Mouse (Mus musculus) lung, embryonic 16.5 days (tissue): ENCODE data around the gene Smtnl2. TPM values are rescaled to one million over a fixed set of nuclear protein-coding genes. Genes with fewer than 3 reads are reported as not detected.

Experiments
- ATAC-seq: fragments of 200-750 bp; cut with Nextera tagmentation; 2 replicates; pipeline ENCODE4 v1.8.0; 2017; ENCODE audit warnings: low read depth, mild to moderate bottlenecking, moderate library complexity
- H3K27ac ChIP-seq: fragments of 300-500 bp; sonication (generic); 2 replicates; pipeline ENCODE4 v1.5.1; 2014; ENCODE audit warnings: mild to moderate bottlenecking, control low read depth, low read length
- H3K27me3 ChIP-seq: fragments of 300-500 bp; sonication (generic); 2 replicates; pipeline ENCODE4 v1.6.1; 2014; ENCODE audit warnings: low read depth, low read length, mixed read lengths; ENCODE audit not compliant: control insufficient read depth, insufficient read depth
- H3K36me3 ChIP-seq: fragments of 300-500 bp; sonication (generic); 2 replicates; pipeline ENCODE4 v1.6.1; 2014; ENCODE audit warnings: low read length; ENCODE audit not compliant: control insufficient read depth, insufficient read depth
- H3K4me1 ChIP-seq: fragments of 300-500 bp; sonication (generic); replicated peaks from 2 replicates; pipeline ENCODE4 v1.6.1; 2014; ENCODE audit warnings: low read length, mixed read lengths; ENCODE audit not compliant: control insufficient read depth, insufficient read depth
- H3K4me2 ChIP-seq: fragments of 300-500 bp; sonication (generic); 2 replicates; pipeline ENCODE4 v1.6.1; 2014; ENCODE audit warnings: low read depth, low read length, control low read depth
- H3K4me3 ChIP-seq: fragments of 300-500 bp; sonication (generic); 2 replicates; pipeline ENCODE4 v1.5.1; 2014; ENCODE audit warnings: mild to moderate bottlenecking, low read length, control low read depth
- H3K9ac ChIP-seq: fragments of 300-500 bp; sonication (generic); 2 replicates; pipeline ENCODE4 v1.6.1; 2014; ENCODE audit warnings: low read length, control low read depth
- H3K9me3 ChIP-seq: fragments of 300-500 bp; sonication (generic); 2 replicates; pipeline ENCODE4 v1.6.1; 2016; ENCODE audit warnings: low read length; ENCODE audit not compliant: control insufficient read depth
- WGBS: fragments of 180-500 bp; shearing (Covaris S2); extraction: QIAGEN DNeasy Blood & Tissue Kit; methylation state at CpG from one replicate; pipeline ENCODE4 v1.1.7; 2014; 5-methylcytosine and 5-hydroxymethylcytosine counted together
- polyA plus RNA-seq: library from polyadenylated mRNA; unstranded; fragments of >200 nt; fragmentation: Nextera tagmentation; extraction: Ambion mirVana; gene quantifications from 2 replicates; pipeline ENCODE4 v1.2.1, GENCODE M21; 2015

The Smtnl2 gene
- polyA plus RNA-seq, 1 experiment from 2014 or later: 136 TPM

DNA sequence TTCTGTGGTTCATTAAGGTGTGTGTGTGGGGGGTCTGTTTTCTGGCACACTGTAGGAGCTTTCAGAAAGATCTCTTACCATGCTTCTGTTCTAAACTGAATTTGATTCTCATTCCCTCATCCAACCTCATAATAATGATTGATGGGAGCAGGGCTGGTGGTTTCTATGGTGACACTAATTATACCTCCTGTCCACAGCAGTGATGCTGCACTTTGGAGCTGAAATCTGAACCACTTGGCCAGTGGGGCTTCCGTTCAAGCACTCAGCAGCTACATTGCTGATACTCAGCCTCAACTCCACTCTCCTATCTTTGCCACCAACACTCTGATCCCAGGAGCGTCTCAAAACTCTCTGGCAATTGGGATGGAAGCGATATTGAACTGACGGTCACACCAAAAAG, 32.2 kb downstream of the Smtnl2 start:
- no peak overlapping the region for H3K27ac ChIP-seq
- H3K4me2 ChIP-seq: no peak overlapping the region
- H3K27me3 ChIP-seq: no peaks in the 10 kb centered on the region
- no peak overlapping the region for H3K9ac ChIP-seq
- H3K4me3 ChIP-seq: no peak overlapping the region
- 56% methylated on average over 4 of the region's 4 CpGs for WGBS
- ATAC-seq: no peak
- no peaks in the 10 kb centered on the region for H3K9me3 ChIP-seq
- no peaks in the 10 kb centered on the region for H3K36me3 ChIP-seq
- H3K4me1 ChIP-seq: peaks cover 4% of the 10 kb centered on the region

DNA sequence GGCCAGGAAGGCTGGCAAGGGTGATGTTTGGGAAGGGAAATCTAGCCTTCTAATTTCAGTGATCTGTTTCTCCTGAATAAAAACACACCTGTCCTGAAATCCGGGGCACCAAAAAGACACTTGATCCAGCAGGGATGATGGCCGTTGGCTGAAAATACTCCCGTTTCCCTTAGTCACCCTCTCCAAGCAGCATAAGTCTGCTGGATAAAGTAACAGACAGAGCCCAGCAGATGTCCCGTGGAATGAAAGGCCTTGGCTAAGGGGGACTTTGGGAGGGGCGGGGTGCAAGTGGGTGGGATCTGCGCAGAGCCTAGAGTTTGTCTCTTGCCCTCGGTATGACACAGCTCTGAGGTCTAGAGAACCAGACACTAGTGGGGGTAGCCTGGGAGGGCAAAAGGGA, 33.3 kb downstream of the Smtnl2 start:
- H3K27me3 ChIP-seq: no peaks in the 10 kb centered on the region
- no peak overlapping the region for H3K4me3 ChIP-seq
- no peak overlapping the region for H3K9ac ChIP-seq
- no peak overlapping the region for H3K4me2 ChIP-seq
- H3K36me3 ChIP-seq: no peaks in the 10 kb centered on the region
- H3K27ac ChIP-seq: no peak overlapping the region
- H3K4me1 ChIP-seq: peaks cover 4% of the 10 kb centered on the region; the same call in 1 of the 2 replicates
- WGBS: 51% methylated on average over 7 of the region's 7 CpGs
- ATAC-seq: peak; percentile 51
- H3K9me3 ChIP-seq: no peaks in the 10 kb centered on the region

DNA sequence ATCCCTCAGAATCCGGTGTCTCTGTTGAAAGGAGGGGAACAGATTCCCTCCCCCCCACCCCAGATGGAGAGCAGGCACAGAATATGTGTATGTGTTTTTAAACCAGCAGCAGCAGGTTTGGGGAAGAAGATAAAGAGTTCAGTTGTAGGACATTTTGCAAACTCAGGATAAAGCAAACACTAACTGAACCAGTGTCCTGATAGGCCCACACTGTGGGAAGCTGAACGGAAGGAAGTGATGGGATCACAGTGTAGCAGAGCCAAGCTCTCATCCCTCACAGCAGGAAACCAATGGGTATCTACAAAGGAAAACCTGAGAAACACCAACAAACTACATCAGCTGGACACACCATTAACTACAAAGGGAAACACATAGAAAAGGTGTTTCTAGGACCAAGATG, 35.0 kb downstream of the Smtnl2 start:
- Histone ChIP-seq H3K27me3 (no peaks in the 10 kb centered on the region), H3K27ac (no peak overlapping the region), H3K4me2 (no peak overlapping the region), H3K9me3 (no peaks in the 10 kb centered on the region), H3K36me3 (no peaks in the 10 kb centered on the region), H3K4me3 (no peak overlapping the region), H3K9ac (no peak overlapping the region), H3K4me1 (peaks cover 4% of the 10 kb centered on the region; the same call in 1 of the 2 replicates)
- 76% methylated on average over 2 of the region's 2 CpGs for WGBS
- no peak for ATAC-seq

DNA sequence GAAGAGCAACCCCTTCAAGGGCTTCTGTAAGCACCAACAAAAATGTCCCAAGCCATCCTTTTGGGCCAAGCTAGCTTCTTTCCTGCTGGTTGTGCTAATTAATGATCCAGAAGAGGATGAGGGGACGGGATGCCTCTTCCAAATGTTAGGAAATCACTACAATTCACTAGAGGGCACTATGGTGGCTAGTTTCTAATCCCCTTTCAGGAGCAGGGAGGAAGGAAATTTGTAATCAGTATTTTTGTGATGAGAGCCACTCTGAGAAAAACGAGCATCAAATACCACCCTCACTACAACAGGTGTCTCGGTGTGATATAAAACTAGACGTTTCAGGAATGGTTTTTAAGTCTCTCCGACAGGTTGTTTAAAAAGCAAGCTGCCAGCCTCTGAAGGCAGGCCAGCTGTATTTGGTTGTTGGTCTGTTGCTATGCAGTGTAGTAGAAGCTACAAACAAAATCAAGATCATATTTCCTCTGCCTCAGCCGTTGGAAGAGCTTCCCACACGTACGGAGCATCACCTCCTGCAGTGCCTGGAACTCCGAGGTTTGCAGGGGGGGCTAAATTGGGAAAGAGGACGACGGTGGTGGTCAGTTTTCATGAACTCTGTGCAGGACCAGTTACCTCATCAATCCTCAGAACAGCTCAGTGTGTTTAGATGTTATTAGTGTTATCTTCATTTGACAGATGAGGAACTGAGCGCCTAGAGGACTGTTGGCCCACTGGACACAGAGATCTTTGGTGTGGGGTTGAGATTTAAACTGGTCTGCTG, 41.4 kb downstream of the Smtnl2 start:
- H3K4me2 ChIP-seq: no peak overlapping the region
- H3K4me1 ChIP-seq: peaks cover 5% of the 10 kb centered on the region; the same call in 1 of the 2 replicates
- WGBS: 11% methylated on average over 12 of the region's 12 CpGs
- H3K4me3 ChIP-seq: no peak overlapping the region
- H3K27me3 ChIP-seq: no peaks in the 10 kb centered on the region
- no peaks in the 10 kb centered on the region for H3K36me3 ChIP-seq
- H3K27ac ChIP-seq: peak overlapping the region; percentile 26; the same call in 1 of the 2 replicates
- no peaks in the 10 kb centered on the region for H3K9me3 ChIP-seq
- ATAC-seq: peak; percentile 82
- no peak overlapping the region for H3K9ac ChIP-seq

DNA sequence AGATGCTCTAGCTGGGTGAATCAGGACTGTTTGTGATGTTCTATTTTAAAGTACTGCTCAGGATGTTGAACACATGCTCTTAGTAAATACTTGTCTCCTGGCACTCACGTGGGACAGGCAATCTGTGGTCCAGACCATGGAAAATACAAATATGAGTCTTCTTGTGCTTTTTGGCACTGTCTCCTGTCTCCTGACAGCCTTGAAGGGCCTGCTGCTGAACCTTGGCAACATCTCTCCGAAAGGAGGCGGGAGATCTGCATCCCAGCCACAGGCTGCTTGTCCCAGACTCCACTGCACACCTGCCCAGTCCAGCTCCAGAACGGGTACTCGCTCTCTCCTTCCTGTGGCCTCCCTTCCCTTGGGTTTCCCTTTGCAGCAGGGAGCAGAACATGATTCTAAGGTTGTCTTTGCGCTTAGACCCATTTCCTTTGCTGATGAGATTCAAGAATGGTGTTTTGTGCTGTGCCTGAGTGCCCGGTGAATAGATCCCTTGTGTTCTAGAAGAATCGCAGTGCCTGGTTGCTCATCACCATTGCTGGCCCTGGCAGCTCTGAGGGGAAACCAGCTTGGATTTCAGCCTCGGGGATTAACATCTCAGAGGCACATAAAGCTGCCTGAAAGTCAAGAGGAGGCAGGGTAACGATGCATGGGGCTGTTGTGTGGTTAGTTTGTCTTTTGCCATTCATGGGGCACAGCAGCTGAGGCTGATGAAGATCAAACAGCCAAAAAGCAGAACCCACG, 43.4 kb downstream of the Smtnl2 start:
- Histone ChIP-seq H3K27ac (no peak overlapping the region), H3K4me1 (peaks cover 11% of the 10 kb centered on the region; the same call in 1 of the 2 replicates), H3K27me3 (no peaks in the 10 kb centered on the region), H3K4me3 (no peak overlapping the region), H3K9me3 (no peaks in the 10 kb centered on the region), H3K36me3 (no peaks in the 10 kb centered on the region), H3K4me2 (no peak overlapping the region), H3K9ac (no peak overlapping the region)
- no peak for ATAC-seq
- WGBS: 53% methylated on average over 11 of the region's 11 CpGs

DNA sequence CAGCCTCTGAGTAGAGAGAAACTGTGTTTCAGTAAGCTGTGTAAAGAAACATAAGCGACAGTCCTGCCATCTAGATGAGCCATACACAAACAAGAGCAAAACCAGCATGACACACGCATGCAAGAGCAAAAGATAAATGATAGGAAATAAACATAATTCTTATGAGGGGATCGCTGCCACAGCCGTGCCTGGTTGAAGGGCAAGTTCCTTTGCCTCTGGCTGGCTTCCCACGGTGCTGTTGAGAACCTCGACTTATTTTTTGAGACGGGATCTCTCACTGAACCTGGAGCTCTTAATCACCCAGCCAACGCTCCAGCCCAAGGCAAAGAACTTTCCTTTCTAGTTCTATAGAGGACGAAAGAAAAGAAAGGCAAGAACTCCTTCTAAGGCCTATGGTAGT, 45.4 kb downstream of the Smtnl2 start:
- H3K4me1 ChIP-seq: peaks cover 15% of the 10 kb centered on the region
- no peaks in the 10 kb centered on the region for H3K9me3 ChIP-seq
- H3K4me2 ChIP-seq: no peak overlapping the region
- no peaks in the 10 kb centered on the region for H3K36me3 ChIP-seq
- no peak for ATAC-seq
- H3K4me3 ChIP-seq: no peak overlapping the region
- WGBS: 60% methylated on average over 9 of the region's 9 CpGs
- no peaks in the 10 kb centered on the region for H3K27me3 ChIP-seq
- no peak overlapping the region for H3K9ac ChIP-seq
- no peak overlapping the region for H3K27ac ChIP-seq

DNA sequence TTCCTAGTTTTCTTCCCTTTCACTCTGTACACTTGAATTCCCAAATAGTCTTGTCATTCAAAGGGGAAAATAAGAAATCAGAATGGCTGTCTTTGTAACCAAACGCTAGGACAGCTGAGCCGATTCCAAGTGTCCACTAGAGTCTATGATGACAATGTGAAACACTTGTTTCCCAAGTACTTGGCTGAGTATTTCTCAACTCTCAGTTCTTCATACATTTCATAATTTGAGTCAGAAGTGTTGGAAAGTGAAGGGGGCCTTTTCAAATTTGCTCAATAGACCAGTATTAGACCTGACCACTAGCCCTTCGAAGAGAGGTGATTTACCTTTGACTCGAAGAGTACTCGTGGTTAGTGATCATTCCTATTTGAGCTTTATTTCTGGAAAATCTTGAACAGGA, 47.0 kb downstream of the Smtnl2 start:
- Histone ChIP-seq H3K9ac (no peak overlapping the region), H3K36me3 (no peaks in the 10 kb centered on the region), H3K4me3 (no peak overlapping the region), H3K4me1 (peaks cover 12% of the 10 kb centered on the region), H3K9me3 (no peaks in the 10 kb centered on the region), H3K4me2 (no peak overlapping the region), H3K27me3 (no peaks in the 10 kb centered on the region), H3K27ac (no peak overlapping the region)
- no peak for ATAC-seq
- WGBS: 85% methylated on average over 5 of the region's 5 CpGs

DNA sequence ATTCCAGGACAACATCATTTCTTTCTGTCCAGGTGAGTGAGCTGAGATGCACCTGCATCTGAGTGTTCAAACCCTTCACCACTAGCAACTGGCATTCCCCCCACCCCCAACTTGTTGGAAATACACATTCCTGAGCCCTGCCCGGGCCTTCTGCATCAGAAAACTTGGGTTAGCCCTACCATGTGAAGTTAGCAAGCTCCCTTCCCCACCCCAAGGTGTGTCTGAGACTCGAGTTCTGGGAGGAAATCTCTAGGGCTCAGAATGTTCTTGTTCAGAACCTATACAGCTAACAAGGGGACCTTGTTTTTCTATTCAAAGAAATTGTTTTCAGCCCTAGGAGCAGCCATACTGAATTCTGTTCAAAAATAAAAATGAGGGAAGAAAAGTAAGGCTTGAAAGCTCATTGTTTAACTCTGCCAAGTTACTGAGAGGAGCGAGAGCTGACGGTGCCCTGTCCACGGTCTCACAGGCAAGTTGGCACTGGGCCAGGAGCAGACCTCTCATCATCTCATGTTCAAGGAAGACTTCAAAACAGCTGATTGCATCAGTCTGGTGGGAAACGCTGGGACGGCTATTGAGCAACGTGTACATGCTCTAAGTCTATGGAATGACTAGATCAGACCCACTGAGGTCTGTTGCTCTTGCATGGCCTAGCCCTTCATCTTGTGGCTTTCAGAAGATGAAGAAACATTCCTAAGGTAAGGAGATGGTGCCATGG, 47.8 kb downstream of the Smtnl2 start:
- no peaks in the 10 kb centered on the region for H3K36me3 ChIP-seq
- peaks cover 10% of the 10 kb centered on the region for H3K4me1 ChIP-seq
- H3K9me3 ChIP-seq: no peaks in the 10 kb centered on the region
- ATAC-seq: peak; percentile 32; the same call in 1 of the 2 replicates
- no peak overlapping the region for H3K9ac ChIP-seq
- no peak overlapping the region for H3K4me2 ChIP-seq
- WGBS: 24% methylated on average over 8 of the region's 8 CpGs
- H3K4me3 ChIP-seq: no peak overlapping the region
- H3K27me3 ChIP-seq: no peaks in the 10 kb centered on the region
- peak overlapping the region; percentile 6; the same call in 1 of the 2 replicates for H3K27ac ChIP-seq

DNA sequence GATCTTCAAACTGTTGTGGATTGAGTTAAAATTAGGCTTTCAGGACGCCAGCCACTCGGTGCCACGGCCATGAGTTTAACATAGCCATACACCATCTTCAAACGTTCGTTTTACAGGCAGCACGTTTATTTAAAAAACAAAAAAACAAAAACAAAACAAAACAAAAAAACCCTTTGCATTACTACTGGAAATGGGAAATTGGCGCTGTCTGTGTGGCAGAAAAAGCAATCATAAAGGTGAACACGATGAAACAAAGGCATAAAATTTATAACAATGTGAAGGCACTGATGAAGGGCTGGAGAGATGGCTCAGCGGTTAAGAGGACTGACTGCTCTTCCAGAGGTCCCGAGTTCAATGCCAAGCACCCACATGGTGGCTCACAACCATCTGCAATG, 49.2 kb downstream of the Smtnl2 start, which contains the start of gene Tekt1:
TSS of gene Tekt1 (minus strand) at position 96 of the 395 bp plus-strand sequence.
- Histone ChIP-seq H3K9ac (peak within 1 kb of the TSS; percentile 60), H3K4me1 (peaks cover 10% of the 10 kb centered on the region), H3K4me3 (peak within 1 kb of the TSS; percentile 52), H3K4me2 (peak within 1 kb of the TSS; percentile 85), H3K27ac (no peak within 1 kb of the TSS), H3K27me3 (no peaks in the 10 kb centered on the region), H3K9me3 (no peaks in the 10 kb centered on the region), H3K36me3 (no peaks in the 10 kb centered on the region)
- ATAC-seq: no peak
- WGBS: 28% methylated on average over 10 of the region's 10 CpGs
